Mouse (Mus musculus): Measurements from ENCODE around the gene Bicra. TPM values are rescaled to one million over a fixed set of nuclear protein-coding genes. Genes with fewer than 3 reads are reported as not detected.

The Bicra gene
- polyA plus RNA-seq, 1 experiment: 21.2 TPM

- TF ChIP-seq POLR2A (IDR thresholded peaks at IDR 0.05; ENCODE audit: borderline replicate concordance, extremely low read depth, low read depth, low read length): peak; percentile 97
- peak; percentile 71 for TF ChIP-seq CTCF (IDR thresholded peaks at IDR 0.05; ENCODE audit: insufficient read depth, low read length)
- Histone ChIP-seq H3K4me1 (ENCODE audit: control insufficient read depth, insufficient read depth, low read length) (peaks cover 32% of the 10 kb centered on the region), H3K4me3 (replicated peaks; ENCODE audit: extremely low read depth, low read depth, low read length) (peak within 1 kb of the TSS; percentile 98)
- peak; percentile 82 for DNase-seq
- 2% methylated on average over 22 of the region's 22 CpGs for WGBS
These were observed 80.4 kb downstream of the Bicra start, which contains the start of gene Ehd2 for GRCm38 (mm10) chr7:15967312-15967711. TSS of gene Ehd2 (minus strand) at chr7:15967567.

- DNase-seq: no peak
- H3K4me3 ChIP-seq (replicated peaks; ENCODE audit: extremely low read depth, low read depth, low read length): peak overlapping the region; percentile 98
These were observed 81.2 kb downstream of the Bicra start for GRCm38 (mm10) chr7:15966489-15966888.

GRCm38 (mm10) chr7:15963798-15964652, 83.7 kb downstream of the Bicra start:
- H3K4me3 ChIP-seq (replicated peaks; ENCODE audit: extremely low read depth, low read depth, low read length): peak overlapping the region; percentile 20
- no peak for TF ChIP-seq CTCF (IDR thresholded peaks at IDR 0.05; ENCODE audit: insufficient read depth, low read length)
- TF ChIP-seq POLR2A (IDR thresholded peaks at IDR 0.05; ENCODE audit: borderline replicate concordance, extremely low read depth, low read depth, low read length): no peak
- H3K4me1 ChIP-seq (ENCODE audit: control insufficient read depth, insufficient read depth, low read length): peaks cover 50% of the 10 kb centered on the region
- no peak for DNase-seq
- 35% methylated on average over 32 of the region's 32 CpGs for WGBS

More at GRCm38 (mm10) chr7:15966489-15966888, 81.2 kb downstream of the Bicra start:
- no peak for TF ChIP-seq POLR2A (IDR thresholded peaks at IDR 0.05; ENCODE audit: borderline replicate concordance, extremely low read depth, low read depth, low read length)
- no peak for TF ChIP-seq CTCF (IDR thresholded peaks at IDR 0.05; ENCODE audit: insufficient read depth, low read length)
- WGBS: 24% methylated on average over 3 of the region's 3 CpGs
- peaks cover 40% of the 10 kb centered on the region for H3K4me1 ChIP-seq (ENCODE audit: control insufficient read depth, insufficient read depth, low read length)

- DNase-seq: peak; percentile 79
- H3K4me3 ChIP-seq (replicated peaks; ENCODE audit: extremely low read depth, low read depth, low read length): no peak overlapping the region
- H3K4me1 ChIP-seq (ENCODE audit: control insufficient read depth, insufficient read depth, low read length): peaks cover 50% of the 10 kb centered on the region
- 16% methylated on average over 12 of the region's 12 CpGs for WGBS
- no peak for TF ChIP-seq CTCF (IDR thresholded peaks at IDR 0.05; ENCODE audit: insufficient read depth, low read length)
- TF ChIP-seq POLR2A (IDR thresholded peaks at IDR 0.05; ENCODE audit: borderline replicate concordance, extremely low read depth, low read depth, low read length): peak; percentile 14; the same call in 1 of the 2 replicates
These were observed 85.1 kb downstream of the Bicra start for GRCm38 (mm10) chr7:15962311-15963288.

GRCm38 (mm10) chr7:15961798-15962197, 85.9 kb downstream of the Bicra start:
- 65% methylated on average over 7 of the region's 7 CpGs for WGBS
- H3K4me3 ChIP-seq (replicated peaks; ENCODE audit: extremely low read depth, low read depth, low read length): no peak overlapping the region
- TF ChIP-seq POLR2A (IDR thresholded peaks at IDR 0.05; ENCODE audit: borderline replicate concordance, extremely low read depth, low read depth, low read length) (no peak), CTCF (IDR thresholded peaks at IDR 0.05; ENCODE audit: insufficient read depth, low read length) (no peak)
- no peak for DNase-seq
- peaks cover 53% of the 10 kb centered on the region for H3K4me1 ChIP-seq (ENCODE audit: control insufficient read depth, insufficient read depth, low read length)

GRCm38 (mm10) chr7:15961239-15961638, 86.5 kb downstream of the Bicra start:
- peaks cover 58% of the 10 kb centered on the region for H3K4me1 ChIP-seq (ENCODE audit: control insufficient read depth, insufficient read depth, low read length)
- no peak overlapping the region for H3K4me3 ChIP-seq (replicated peaks; ENCODE audit: extremely low read depth, low read depth, low read length)
- TF ChIP-seq POLR2A (IDR thresholded peaks at IDR 0.05; ENCODE audit: borderline replicate concordance, extremely low read depth, low read depth, low read length) (no peak), CTCF (IDR thresholded peaks at IDR 0.05; ENCODE audit: insufficient read depth, low read length) (no peak)
- WGBS: 32% methylated on average over 4 of the region's 4 CpGs
- no peak for DNase-seq

- WGBS: 22% methylated on average over 4 of the region's 4 CpGs
- no peak overlapping the region for H3K4me3 ChIP-seq (replicated peaks; ENCODE audit: extremely low read depth, low read depth, low read length)
- no peak for DNase-seq
These were observed 87.0 kb downstream of the Bicra start for GRCm38 (mm10) chr7:15960691-15961090.

GRCm38 (mm10) chr7:15956143-15956542, 91.6 kb downstream of the Bicra start:
- 30% methylated on average over 5 of the region's 5 CpGs for WGBS
- H3K4me1 ChIP-seq (ENCODE audit: control insufficient read depth, insufficient read depth, low read length): peaks cover 15% of the 10 kb centered on the region
- TF ChIP-seq CTCF (IDR thresholded peaks at IDR 0.05; ENCODE audit: insufficient read depth, low read length): peak; percentile 49
- no peak for TF ChIP-seq POLR2A (IDR thresholded peaks at IDR 0.05; ENCODE audit: borderline replicate concordance, extremely low read depth, low read depth, low read length)

More at GRCm38 (mm10) chr7:15960691-15961090, 87.0 kb downstream of the Bicra start:
- no peak for TF ChIP-seq CTCF (IDR thresholded peaks at IDR 0.05; ENCODE audit: insufficient read depth, low read length)
- no peak for TF ChIP-seq POLR2A (IDR thresholded peaks at IDR 0.05; ENCODE audit: borderline replicate concordance, extremely low read depth, low read depth, low read length)
- H3K4me1 ChIP-seq (ENCODE audit: control insufficient read depth, insufficient read depth, low read length): peaks cover 55% of the 10 kb centered on the region

GRCm38 (mm10) chr7:15955509-15955908, 92.2 kb downstream of the Bicra start:
- 19% methylated on average over 7 of the region's 7 CpGs for WGBS
- DNase-seq: peak; percentile 69
- Histone ChIP-seq H3K4me3 (replicated peaks; ENCODE audit: extremely low read depth, low read depth, low read length) (no peak overlapping the region), H3K4me1 (ENCODE audit: control insufficient read depth, insufficient read depth, low read length) (peaks cover 8% of the 10 kb centered on the region)
- 0 out of 2 replicates have a peak, but pooled peaks have one; percentile 15 for TF ChIP-seq POLR2A (IDR thresholded peaks at IDR 0.05; ENCODE audit: borderline replicate concordance, extremely low read depth, low read depth, low read length)
- TF ChIP-seq CTCF (IDR thresholded peaks at IDR 0.05; ENCODE audit: insufficient read depth, low read length): no peak

More at GRCm38 (mm10) chr7:15956143-15956542, 91.6 kb downstream of the Bicra start:
- no peak for DNase-seq
- no peak overlapping the region for H3K4me3 ChIP-seq (replicated peaks; ENCODE audit: extremely low read depth, low read depth, low read length)

All from lung, adult 2 months (tissue).